Mouse (Mus musculus): ENCODE data around the gene Gm28363. TPM values are rescaled to one million over a fixed set of nuclear protein-coding genes. Genes with fewer than 3 reads are reported as not detected.

Gm28363 gene
- total RNA-seq (2023): not detected

DNA sequence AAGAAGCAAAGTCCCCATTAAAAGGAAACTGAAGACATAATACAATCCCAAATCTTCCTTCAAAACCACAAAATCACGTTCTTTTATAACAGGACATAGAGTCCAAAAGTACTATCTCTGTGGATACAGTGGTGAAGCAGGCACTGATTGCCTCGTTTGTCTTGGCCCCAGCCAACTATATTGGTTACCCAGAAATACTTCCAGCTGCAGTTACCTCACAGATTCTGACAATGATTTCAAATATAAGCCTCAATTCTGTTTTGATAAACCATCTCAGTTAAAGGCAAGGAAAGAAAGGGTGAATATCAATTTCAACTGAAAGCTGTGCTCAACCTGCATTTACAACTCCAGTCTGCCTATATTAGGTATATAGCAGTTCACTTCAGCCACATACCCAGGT is at the start of gene Gm28363:
TSS of gene Gm28363 (plus strand) at position 301 of the 400 bp plus-strand sequence.

Other genes starting within 250 kb of the Gm28363 start
- not detected for gene B020011L13Rik, start 84.0 kb downstream of the Gm28363 start, total RNA-seq (2023)
- not detected for gene Gm28360, start 132.9 kb downstream of the Gm28363 start, total RNA-seq (2023)
- gene Gm28168, start 230.9 kb downstream of the Gm28363 start, total RNA-seq (2023): not detected

Measured in B cell, adult 67 days (primary cell).